Mouse (Mus musculus) stomach, postnatal 0 days (tissue): ENCODE measurements around the gene Coro6. TPM values are rescaled to one million over a fixed set of nuclear protein-coding genes. Genes with fewer than 3 reads are reported as not detected.

ENCODE experiments used
- ATAC-seq: fragments of 200-750 bp; cut with Nextera tagmentation; 2 replicates; pipeline ENCODE4 v1.8.0; 2017; ENCODE audit not compliant: low FRiP score, low TSS enrichment
- DNase-seq: peaks from one replicate; pipeline ENCODE4 v3.0.0-alpha.2; 2016; ENCODE audit warnings: low spot score
- H3K27ac ChIP-seq: fragments of 300-500 bp; sonication (generic); replicated peaks from 2 replicates; pipeline ENCODE4 v1.5.1; 2014; ENCODE audit warnings: mild to moderate bottlenecking, control low read depth
- H3K27me3 ChIP-seq: fragments of 300-500 bp; sonication (generic); 2 replicates; pipeline ENCODE4 v1.6.1; 2014; ENCODE audit warnings: low read length; ENCODE audit not compliant: control insufficient read depth, insufficient read depth
- H3K36me3 ChIP-seq: fragments of 300-500 bp; sonication (generic); 2 replicates; pipeline ENCODE4 v1.6.1; 2014; ENCODE audit warnings: low read length, mixed read lengths; ENCODE audit not compliant: control insufficient read depth, insufficient read depth
- H3K4me1 ChIP-seq: fragments of 300-500 bp; sonication (generic); replicated peaks from 2 replicates; pipeline ENCODE4 v1.6.1; 2014; ENCODE audit warnings: antibody characterized with exemption; ENCODE audit not compliant: control insufficient read depth, insufficient read depth
- H3K4me2 ChIP-seq: fragments of 300-500 bp; sonication (generic); replicated peaks from 2 replicates; pipeline ENCODE4 v1.6.1; 2014; ENCODE audit warnings: low read depth, mild to moderate bottlenecking, control low read depth, moderate library complexity
- H3K4me3 ChIP-seq: fragments of 300-500 bp; sonication (generic); 2 replicates; pipeline ENCODE4 v1.5.1; 2014; ENCODE audit warnings: low read depth, low read length, control low read depth
- H3K9ac ChIP-seq: fragments of 300-500 bp; sonication (generic); 2 replicates; pipeline ENCODE4 v1.6.1; 2014; ENCODE audit warnings: mild to moderate bottlenecking, low read length, control low read depth, mixed read lengths
- H3K9me3 ChIP-seq: fragments of 300-500 bp; sonication (generic); 2 replicates; pipeline ENCODE4 v1.6.1; 2016; ENCODE audit warnings: low read length; ENCODE audit not compliant: control insufficient read depth
- CTCF ChIP-seq: IDR thresholded peaks from 2 replicates; pipeline ENCODE4 v1.5.1; 2016; ENCODE audit warnings: antibody characterized with exemption, low read depth, mild to moderate bottlenecking, moderate library complexity
- EP300 ChIP-seq: optimal IDR thresholded peaks from 2 replicates; pipeline ENCODE3; 2016; ENCODE audit warnings: antibody characterized with exemption
- WGBS: fragments of 180-500 bp; shearing (Covaris S2); extraction: QIAGEN DNeasy Blood & Tissue Kit; methylation state at CpG from one replicate; pipeline ENCODE4 v1.1.7; 2014; 5-methylcytosine and 5-hydroxymethylcytosine counted together
- polyA plus RNA-seq: library from polyadenylated mRNA; unstranded; fragments of >200 nt; fragmentation: Nextera tagmentation; extraction: Ambion mirVana; gene quantifications from 2 replicates; pipeline ENCODE4 v1.2.1, GENCODE M21; 2015

Gene Coro6
- polyA plus RNA-seq, 1 experiment from 2014 or later = 0.11 TPM

DNA sequence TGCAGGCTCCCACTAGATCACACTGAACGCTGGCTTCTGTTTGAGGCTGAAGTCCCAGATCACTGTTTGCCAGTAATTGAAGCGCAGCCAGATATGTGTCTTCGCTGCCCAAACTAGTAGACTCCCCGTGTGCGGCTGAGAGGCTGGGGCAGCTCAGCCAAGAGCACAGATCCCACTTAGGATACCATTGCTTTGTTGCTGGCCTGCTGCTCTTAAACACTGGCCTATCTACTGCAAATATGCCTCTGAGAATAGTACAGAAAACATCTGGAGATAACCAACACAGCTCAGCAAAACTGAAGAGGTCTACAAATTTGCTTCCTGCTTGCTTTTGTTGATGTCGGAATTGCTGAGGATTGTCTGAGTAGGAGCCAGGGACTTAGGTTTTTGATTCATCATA lies 5.3 kb upstream of the Coro6 start:
- Histone ChIP-seq H3K4me2 (no peak overlapping the region), H3K27me3 (no peaks in the 10 kb centered on the region), H3K27ac (no peak overlapping the region), H3K36me3 (peaks cover 8% of the 10 kb centered on the region; the same call in 1 of the 2 replicates), H3K4me1 (peaks cover 1% of the 10 kb centered on the region; the same call in 1 of the 2 replicates), H3K4me3 (no peak overlapping the region), H3K9ac (no peak overlapping the region), H3K9me3 (no peaks in the 10 kb centered on the region)
- ATAC-seq (no peak), DNase-seq (no peak)
- TF ChIP-seq CTCF (no peak), EP300 (no peak)
- WGBS = 45% methylated on average over 6 of the region's 6 CpGs

DNA sequence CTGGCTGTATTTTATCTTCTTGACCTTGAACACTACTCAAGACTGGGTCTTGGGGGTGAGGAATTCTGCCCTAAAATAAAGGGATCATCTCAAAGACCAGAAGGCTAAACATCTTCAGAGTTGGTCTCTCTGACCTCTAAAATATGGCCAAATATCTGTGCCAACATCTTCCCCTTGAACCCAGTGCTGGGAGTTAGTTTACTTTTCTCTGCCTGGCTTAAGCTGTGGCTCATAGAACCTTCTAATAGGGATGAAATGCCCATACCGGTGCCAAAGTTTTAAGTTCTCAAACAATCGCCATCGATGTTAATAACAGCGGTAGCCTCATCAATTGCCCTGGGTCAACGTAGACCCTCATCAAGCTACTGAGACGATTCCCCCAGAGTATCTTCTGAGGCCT lies 355 bp upstream of the Coro6 start:
- Histone ChIP-seq H3K27me3 (no peaks in the 10 kb centered on the region), H3K27ac (no peak overlapping the region), H3K4me3 (peak overlapping the region; percentile 51), H3K9ac (peak overlapping the region; percentile 53), H3K4me1 (peaks cover 3% of the 10 kb centered on the region; the same call in 1 of the 2 replicates), H3K4me2 (peak overlapping the region; percentile 98), H3K36me3 (no peaks in the 10 kb centered on the region), H3K9me3 (no peaks in the 10 kb centered on the region)
- 5% methylated on average over 6 of the region's 6 CpGs for whole genome bisulfite sequencing
- ATAC-seq (no peak), DNase-seq (no peak)
- TF ChIP-seq EP300 = no peak
- no peak for TF ChIP-seq CTCF

GRCm38 (mm10) chr11:77463101-77463445 lies 862 bp downstream of the Coro6 start:
- no peak for TF ChIP-seq CTCF
- no peak for TF ChIP-seq EP300
- no peaks in the 10 kb centered on the region for H3K9me3 ChIP-seq
- H3K27ac ChIP-seq = no peak overlapping the region
- no peaks in the 10 kb centered on the region for H3K27me3 ChIP-seq
- no peak for DNase-seq
- H3K4me1 ChIP-seq = peaks cover 3% of the 10 kb centered on the region; the same call in 1 of the 2 replicates
- H3K4me3 ChIP-seq = peak overlapping the region; percentile 51
- ATAC-seq = no peak
- H3K36me3 ChIP-seq = no peaks in the 10 kb centered on the region
- no peak overlapping the region; the same call in 1 of the 2 replicates for H3K9ac ChIP-seq
- WGBS = 45% methylated on average over 8 of the region's 8 CpGs
- peak overlapping the region; percentile 98 for H3K4me2 ChIP-seq

DNA sequence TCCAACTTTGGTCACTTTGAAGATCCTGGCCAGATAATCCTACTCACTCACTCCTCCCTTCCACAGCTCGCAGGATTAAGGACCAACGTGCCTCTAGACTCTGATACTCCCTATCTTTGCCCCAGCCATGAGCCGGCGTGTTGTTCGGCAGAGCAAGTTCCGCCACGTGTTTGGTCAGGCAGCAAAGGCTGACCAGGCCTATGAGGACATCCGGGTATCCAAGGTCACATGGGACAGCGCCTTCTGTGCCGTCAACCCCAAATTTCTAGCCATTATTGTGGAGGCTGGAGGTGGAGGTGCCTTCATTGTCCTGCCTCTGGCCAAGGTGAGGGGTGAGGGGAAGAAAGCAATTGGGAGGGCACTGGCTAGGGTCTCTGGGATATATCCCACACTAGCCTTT lies 1.6 kb downstream of the Coro6 start:
- H3K4me2 ChIP-seq = no peak overlapping the region
- ATAC-seq (no peak), DNase-seq (no peak)
- H3K27ac ChIP-seq = no peak overlapping the region
- TF ChIP-seq EP300 (no peak), CTCF (no peak)
- no peaks in the 10 kb centered on the region for H3K27me3 ChIP-seq
- no peaks in the 10 kb centered on the region for H3K9me3 ChIP-seq
- no peak overlapping the region for H3K4me3 ChIP-seq
- 71% methylated on average over 10 of the region's 10 CpGs for WGBS
- H3K9ac ChIP-seq = no peak overlapping the region
- H3K4me1 ChIP-seq = peaks cover 3% of the 10 kb centered on the region; the same call in 1 of the 2 replicates
- H3K36me3 ChIP-seq = no peaks in the 10 kb centered on the region

GRCm38 (mm10) chr11:77464684-77465083 lies 2.5 kb downstream of the Coro6 start:
- H3K9me3 ChIP-seq = no peaks in the 10 kb centered on the region
- no peak overlapping the region for H3K9ac ChIP-seq
- TF ChIP-seq EP300 (no peak), CTCF (no peak)
- no peak for ATAC-seq
- H3K27me3 ChIP-seq = no peaks in the 10 kb centered on the region
- no peaks in the 10 kb centered on the region for H3K36me3 ChIP-seq
- DNase-seq = peak; percentile 41
- H3K4me1 ChIP-seq = peaks cover 3% of the 10 kb centered on the region; the same call in 1 of the 2 replicates
- WGBS = 39% methylated on average over 4 of the region's 4 CpGs
- H3K27ac ChIP-seq = no peak overlapping the region
- no peak overlapping the region for H3K4me3 ChIP-seq
- no peak overlapping the region for H3K4me2 ChIP-seq

- H3K27ac ChIP-seq = no peak overlapping the region
- no peaks in the 10 kb centered on the region for H3K9me3 ChIP-seq
- H3K9ac ChIP-seq = no peak overlapping the region
- H3K4me1 ChIP-seq = peaks cover 3% of the 10 kb centered on the region; the same call in 1 of the 2 replicates
- DNase-seq = no peak
- H3K4me3 ChIP-seq = no peak overlapping the region
- no peak for ATAC-seq
- no peaks in the 10 kb centered on the region for H3K36me3 ChIP-seq
- WGBS = 66% methylated on average over 3 of the region's 3 CpGs
- no peak for TF ChIP-seq CTCF
- TF ChIP-seq EP300 = no peak
- H3K4me2 ChIP-seq = no peak overlapping the region
- H3K27me3 ChIP-seq = no peaks in the 10 kb centered on the region
Observed at GRCm38 (mm10) chr11:77465111-77465510, 2.9 kb downstream of the Coro6 start.
